Mouse (Mus musculus): ENCODE results near the gene Idh2. TPM values are rescaled to one million over a fixed set of nuclear protein-coding genes. Genes with fewer than 3 reads are reported as not detected.

Idh2 gene
- total RNA-seq, 2 experiments from 2014 or later = 63.8 to 69.8 TPM

- peak overlapping the region; percentile 97 for H3K27ac ChIP-seq
- peak overlapping the region; percentile 82 for H3K4me3 ChIP-seq
- peak; percentile 15 for TF ChIP-seq CTCF (conservative IDR thresholded peaks at IDR 0.05)
- DNase-seq (ENCODE audit: low spot score in 2 of 2) = peak in 1 of 2 experiments; percentile 75
These were observed 555 bp downstream of the Idh2 start for GRCm38 (mm10) chr7:80114451-80115223.

- no peak for TF ChIP-seq CTCF (conservative IDR thresholded peaks at IDR 0.05)
- Histone ChIP-seq H3K27ac (peak overlapping the region; percentile 97), H3K4me3 (peak overlapping the region; percentile 82)
- DNase-seq (ENCODE audit: low spot score in 2 of 2) = peak; percentile 28 to 41
These were observed 1.2 kb downstream of the Idh2 start for GRCm38 (mm10) chr7:80113989-80114388.

GRCm38 (mm10) chr7:80111066-80112045 is 3.8 kb downstream of the Idh2 start:
- Histone ChIP-seq H3K4me3 (no peak overlapping the region), H3K27ac (no peak overlapping the region)
- TF ChIP-seq CTCF (conservative IDR thresholded peaks at IDR 0.05) = no peak
- peak; percentile 38 to 67 for DNase-seq (ENCODE audit: low spot score in 2 of 2)

GRCm38 (mm10) chr7:80106441-80106840 is 8.8 kb downstream of the Idh2 start:
- no peak for DNase-seq (ENCODE audit: low spot score in 2 of 2)
- Histone ChIP-seq H3K4me3 (no peak overlapping the region), H3K27ac (no peak overlapping the region)
- TF ChIP-seq CTCF (conservative IDR thresholded peaks at IDR 0.05) = no peak

GRCm38 (mm10) chr7:80105637-80106390 is 9.4 kb downstream of the Idh2 start:
- TF ChIP-seq CTCF (conservative IDR thresholded peaks at IDR 0.05) = no peak
- Histone ChIP-seq H3K27ac (no peak overlapping the region), H3K4me3 (no peak overlapping the region)
- no peak for DNase-seq (ENCODE audit: low spot score in 2 of 2)

GRCm38 (mm10) chr7:80103335-80103734 is 11.9 kb downstream of the Idh2 start:
- H3K27ac ChIP-seq = no peak overlapping the region
- TF ChIP-seq CTCF (conservative IDR thresholded peaks at IDR 0.05) = no peak
- DNase-seq (ENCODE audit: low spot score in 2 of 2) = no peak

GRCm38 (mm10) chr7:80098389-80098976 is 16.7 kb downstream of the Idh2 start:
- Histone ChIP-seq H3K4me3 (no peak overlapping the region), H3K27ac (no peak overlapping the region)
- TF ChIP-seq CTCF (conservative IDR thresholded peaks at IDR 0.05) = no peak
- no peak for DNase-seq (ENCODE audit: low spot score in 2 of 2)

More at GRCm38 (mm10) chr7:80103335-80103734, 11.9 kb downstream of the Idh2 start:
- H3K4me3 ChIP-seq = no peak overlapping the region

- TF ChIP-seq CTCF (conservative IDR thresholded peaks at IDR 0.05) = no peak
- Histone ChIP-seq H3K4me3 (no peak overlapping the region), H3K27ac (no peak overlapping the region)
- no peak for DNase-seq (ENCODE audit: low spot score in 2 of 2)
These were observed 19.4 kb downstream of the Idh2 start for GRCm38 (mm10) chr7:80095598-80096309.

GRCm38 (mm10) chr7:80094481-80094880 is 20.7 kb downstream of the Idh2 start:
- TF ChIP-seq CTCF (conservative IDR thresholded peaks at IDR 0.05) = no peak
- H3K27ac ChIP-seq = peak overlapping the region; percentile 25; the same call in 1 of the 2 replicates
- no peak for DNase-seq (ENCODE audit: low spot score in 2 of 2)
- H3K4me3 ChIP-seq = no peak overlapping the region

- peak overlapping the region; percentile 91 for H3K27ac ChIP-seq
- TF ChIP-seq CTCF (conservative IDR thresholded peaks at IDR 0.05) = no peak
- peak; percentile 79 to 86 for DNase-seq (ENCODE audit: low spot score in 2 of 2)
These were observed 22.7 kb downstream of the Idh2 start for GRCm38 (mm10) chr7:80092351-80093046.

GRCm38 (mm10) chr7:80091866-80092210 is 23.4 kb downstream of the Idh2 start:
- TF ChIP-seq CTCF (conservative IDR thresholded peaks at IDR 0.05) = no peak

More at GRCm38 (mm10) chr7:80092351-80093046, 22.7 kb downstream of the Idh2 start:
- no peak overlapping the region for H3K4me3 ChIP-seq

More at GRCm38 (mm10) chr7:80091866-80092210, 23.4 kb downstream of the Idh2 start:
- Histone ChIP-seq H3K27ac (peak overlapping the region; percentile 91), H3K4me3 (no peak overlapping the region)
- DNase-seq (ENCODE audit: low spot score in 2 of 2) = no peak

Data from layer of hippocampus, adult 2 months (tissue).